Mouse (Mus musculus) activated CD4-positive, CD25-positive, alpha-beta regulatory T cell, adult 4 months (primary cell): ENCODE measurements at regions not wholly inside any gene's neighbourhood (a gene's known extent, or its start where the extent isn't known, plus 50 kb on each side); places are given as distances from the start of the nearest gene placed in this dataset.
"Not testable (repeated sequence)": the region's sequence is repeated elsewhere in the genome, so short reads cannot be mapped to it uniquely, and the experiment has no call there.

Experiments used
- ATAC-seq: one replicate; pipeline ENCODE4 v1.8.0; 2017

GRCm38 (mm10) chr8:71823655-71824622 is 57.9 kb upstream of the Zfp709 start:
- not testable (repeated sequence) for ATAC-seq

GRCm38 (mm10) chr8:71822749-71823148 is 59.1 kb upstream of the Zfp709 start:
- not testable (repeated sequence) for ATAC-seq

- ATAC-seq, result not testable (repeated sequence)
Measured at GRCm38 (mm10) chr8:71819936-71820335, 61.9 kb upstream of the Zfp709 start.

- ATAC-seq, result not testable (repeated sequence)
Measured at GRCm38 (mm10) chr8:71819381-71819780, 62.4 kb upstream of the Zfp709 start.

GRCm38 (mm10) chr8:71816272-71817034 is 65.4 kb upstream of the Zfp709 start:
- ATAC-seq, result not testable (repeated sequence)

GRCm38 (mm10) chr8:71815813-71816212 is 66.0 kb upstream of the Zfp709 start:
- ATAC-seq, result not testable (repeated sequence)

- ATAC-seq, result not testable (repeated sequence)
Measured at GRCm38 (mm10) chr8:71814740-71815514, 66.9 kb upstream of the Zfp709 start.

GRCm38 (mm10) chr8:71813889-71814288 is 67.9 kb upstream of the Zfp709 start:
- not testable (repeated sequence) for ATAC-seq

GRCm38 (mm10) chr8:71813239-71813638 is 68.6 kb upstream of the Zfp709 start:
- ATAC-seq, result not testable (repeated sequence)

- not testable (repeated sequence) for ATAC-seq
Measured at GRCm38 (mm10) chr8:71807788-71808187, 74.0 kb upstream of the Zfp709 start.

- not testable (repeated sequence) for ATAC-seq
Measured at GRCm38 (mm10) chr8:71804586-71804985, 77.2 kb upstream of the Zfp709 start.

- not testable (repeated sequence) for ATAC-seq
Measured at GRCm38 (mm10) chr8:71802226-71802625, 76.7 kb upstream of the Fcho1 start.

GRCm38 (mm10) chr8:71789031-71789460 is 63.5 kb upstream of the Fcho1 start:
- ATAC-seq, result peak; percentile 61

- ATAC-seq, result not testable (repeated sequence)
Measured at GRCm38 (mm10) chr8:71780624-71781023, 55.1 kb upstream of the Fcho1 start.

- ATAC-seq, result not testable (repeated sequence)
Measured at GRCm38 (mm10) chr8:71779824-71780223, 54.3 kb upstream of the Fcho1 start.

GRCm38 (mm10) chr8:71779380-71779779 is 53.9 kb upstream of the Fcho1 start:
- ATAC-seq, result not testable (repeated sequence)

GRCm38 (mm10) chr8:71778916-71779315 is 53.4 kb upstream of the Fcho1 start:
- ATAC-seq, result no peak
